Mouse (Mus musculus) lung, adult 2 months (tissue): ENCODE results near the gene Ptger1.
A peak's percentile ranks its signal among the peaks of the same experiment; 100 is the strongest.

Experiments used
- CTCF ChIP-seq: fragments of 200-500 bp; IDR thresholded peaks from 2 replicates; pipeline ENCODE4 v1.5.1; 2011; ENCODE audit warnings: mild to moderate bottlenecking, low read length, control low read depth; ENCODE audit not compliant: insufficient read depth
- POLR2A ChIP-seq: fragments of 200-500 bp; IDR thresholded peaks from 2 replicates; pipeline ENCODE4 v1.6.1; 2011; ENCODE audit warnings: low read depth, mild to moderate bottlenecking, control low read depth, low read length, borderline replicate concordance; ENCODE audit errors: extremely low read depth

- TF ChIP-seq CTCF (no peak), POLR2A (peak; percentile 34; the same call in 1 of the 2 replicates)
Observed at GRCm38 (mm10) chr8:83719693-83720092, 53.2 kb downstream of the Ptger1 start.
